Mouse (Mus musculus) thymus, adult 2 months (tissue): ENCODE measurements at regions not wholly inside any gene's neighbourhood (a gene's known extent, or its start where the extent isn't known, plus 50 kb on each side); places are given as distances from the start of the nearest gene placed in this dataset.

ENCODE experiments used
- DNase-seq: peaks from one replicate; pipeline ENCODE4 v3.0.0; 2021
- H3K27ac ChIP-seq: fragments of 200-500 bp; 2 replicates; pipeline ENCODE4 v1.5.1; 2012; ENCODE audit warnings: low read length, control low read depth; ENCODE audit not compliant: control insufficient read depth, insufficient read depth
- H3K27me3 ChIP-seq: fragments of 200-500 bp; 2 replicates; pipeline ENCODE4 v1.6.1; 2012; ENCODE audit warnings: mild to moderate bottlenecking, low read length, moderate library complexity, mixed read lengths; ENCODE audit not compliant: control insufficient read depth, insufficient read depth
- H3K36me3 ChIP-seq: fragments of 200-500 bp; 2 replicates; pipeline ENCODE4 v1.6.1; 2012; ENCODE audit warnings: mild to moderate bottlenecking, low read length, moderate library complexity; ENCODE audit not compliant: control insufficient read depth, insufficient read depth
- H3K4me1 ChIP-seq: fragments of 200-500 bp; replicated peaks from 2 replicates; pipeline ENCODE4 v1.6.1; 2012; ENCODE audit warnings: low read length; ENCODE audit not compliant: control insufficient read depth, insufficient read depth
- H3K4me3 ChIP-seq: fragments of 200-500 bp; 2 replicates; pipeline ENCODE4 v1.5.1; 2012; ENCODE audit warnings: mild to moderate bottlenecking, low read length, control low read depth, moderate library complexity; ENCODE audit not compliant: control insufficient read depth, insufficient read depth
- CTCF ChIP-seq: fragments of 200-500 bp; IDR thresholded peaks from 2 replicates; pipeline ENCODE4 v1.5.1; 2012; ENCODE audit warnings: mild to moderate bottlenecking, control low read depth, low read length, moderate library complexity, borderline replicate concordance; ENCODE audit not compliant: control insufficient read depth, poor library complexity, insufficient read depth; ENCODE audit errors: extremely low read depth
- POLR2A ChIP-seq: fragments of 200-500 bp; IDR thresholded peaks from 2 replicates; pipeline ENCODE4 v1.6.1; 2012; ENCODE audit warnings: mild to moderate bottlenecking, low read length, control low read depth, moderate library complexity; ENCODE audit not compliant: control insufficient read depth, poor library complexity, insufficient read depth; ENCODE audit errors: extremely low read depth
- WGBS: fragments of 180-500 bp; shearing (Covaris S2); methylation state at CpG from one replicate; pipeline ENCODE4 v1.1.7; 2018; 5-methylcytosine and 5-hydroxymethylcytosine counted together

- DNase-seq, result no peak
- WGBS, result 61% methylated on average over 2 of the region's 2 CpGs
- H3K27ac ChIP-seq, result no peak overlapping the region
Measured at GRCm38 (mm10) chr16:7666096-7666495, 758.8 kb downstream of the Tmem114 start.

GRCm38 (mm10) chr16:7658133-7658532, 766.8 kb downstream of the Tmem114 start:
- Histone ChIP-seq H3K4me3 (no peak overlapping the region), H3K27me3 (no peaks in the 10 kb centered on the region), H3K27ac (no peak overlapping the region), H3K4me1 (no peaks in the 10 kb centered on the region), H3K36me3 (no peaks in the 10 kb centered on the region)
- 75% methylated on average over 9 of the region's 9 CpGs for WGBS
- no peak for DNase-seq
- TF ChIP-seq CTCF (no peak), POLR2A (no peak)

More at GRCm38 (mm10) chr16:7666096-7666495, 758.8 kb downstream of the Tmem114 start:
- H3K4me1 ChIP-seq, result no peaks in the 10 kb centered on the region
- H3K36me3 ChIP-seq, result no peaks in the 10 kb centered on the region
- no peak for TF ChIP-seq CTCF
- TF ChIP-seq POLR2A, result no peak
- no peaks in the 10 kb centered on the region for H3K27me3 ChIP-seq
- no peak overlapping the region for H3K4me3 ChIP-seq

GRCm38 (mm10) chr16:7654451-7654850, 770.5 kb downstream of the Tmem114 start:
- H3K4me3 ChIP-seq, result no peak overlapping the region
- H3K4me1 ChIP-seq, result no peaks in the 10 kb centered on the region
- TF ChIP-seq POLR2A, result no peak
- TF ChIP-seq CTCF, result no peak
- 93% methylated on average over 6 of the region's 6 CpGs for WGBS
- no peaks in the 10 kb centered on the region for H3K27me3 ChIP-seq
- no peak for DNase-seq
- H3K36me3 ChIP-seq, result no peaks in the 10 kb centered on the region
- no peak overlapping the region for H3K27ac ChIP-seq

- no peak overlapping the region for H3K4me3 ChIP-seq
- no peaks in the 10 kb centered on the region for H3K4me1 ChIP-seq
- WGBS, result 61% methylated on average over 1 of the region's 1 CpGs
- DNase-seq, result no peak
- TF ChIP-seq CTCF (no peak), POLR2A (no peak)
- H3K27me3 ChIP-seq, result no peaks in the 10 kb centered on the region
- no peak overlapping the region for H3K27ac ChIP-seq
- no peaks in the 10 kb centered on the region for H3K36me3 ChIP-seq
Measured at GRCm38 (mm10) chr16:7649771-7650170, 775.2 kb downstream of the Tmem114 start.

- no peaks in the 10 kb centered on the region for H3K36me3 ChIP-seq
- no peaks in the 10 kb centered on the region for H3K4me1 ChIP-seq
- no peak overlapping the region for H3K4me3 ChIP-seq
- no peak for DNase-seq
- no peak overlapping the region for H3K27ac ChIP-seq
- H3K27me3 ChIP-seq, result no peaks in the 10 kb centered on the region
- TF ChIP-seq CTCF (no peak), POLR2A (no peak)
Measured at GRCm38 (mm10) chr16:7647275-7647926, 777.5 kb downstream of the Tmem114 start.

- TF ChIP-seq POLR2A (no peak), CTCF (no peak)
- H3K4me3 ChIP-seq, result no peak overlapping the region
Measured at GRCm38 (mm10) chr16:7644363-7644762, 780.6 kb downstream of the Tmem114 start.

GRCm38 (mm10) chr16:7638955-7639755, 785.8 kb downstream of the Tmem114 start:
- H3K4me1 ChIP-seq, result no peaks in the 10 kb centered on the region
- no peak overlapping the region for H3K27ac ChIP-seq
- TF ChIP-seq POLR2A, result no peak
- no peak for TF ChIP-seq CTCF
- 92% methylated on average over 15 of the region's 15 CpGs for WGBS
- no peaks in the 10 kb centered on the region for H3K36me3 ChIP-seq
- no peaks in the 10 kb centered on the region for H3K27me3 ChIP-seq
- DNase-seq, result no peak
- H3K4me3 ChIP-seq, result no peak overlapping the region

More at GRCm38 (mm10) chr16:7644363-7644762, 780.6 kb downstream of the Tmem114 start:
- Histone ChIP-seq H3K4me1 (no peaks in the 10 kb centered on the region), H3K27ac (no peak overlapping the region), H3K36me3 (no peaks in the 10 kb centered on the region), H3K27me3 (no peaks in the 10 kb centered on the region)
- no peak for DNase-seq
